Mouse (Mus musculus): ENCODE results near the gene Kcnma1. TPM values are rescaled to one million over a fixed set of nuclear protein-coding genes. Genes with fewer than 3 reads are reported as not detected.

Kcnma1 gene
- polyA plus RNA-seq, 1 experiment from 2014 or later = 7.8 TPM

DNA sequence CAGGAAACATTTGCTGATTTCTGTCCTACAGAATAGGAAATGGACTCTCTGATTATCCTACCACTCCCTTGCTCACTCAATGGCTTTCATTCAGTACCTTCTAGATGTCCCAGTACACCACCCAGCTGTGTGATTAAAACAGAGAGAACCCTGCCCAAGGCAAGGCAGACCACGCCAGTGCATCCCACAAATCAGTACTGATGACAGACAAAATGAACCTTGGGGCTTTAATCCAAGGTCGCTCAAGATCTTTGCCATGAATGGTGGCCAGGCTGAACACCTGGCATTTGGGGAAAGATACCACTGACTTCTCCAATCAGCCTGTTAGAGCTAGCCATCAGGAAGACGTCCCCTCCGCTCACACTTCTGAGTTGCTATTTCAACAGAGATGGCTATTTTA lies 440.2 kb downstream of the Kcnma1 start:
- H3K4me3 ChIP-seq = no peak overlapping the region
- ATAC-seq (ENCODE audit: insufficient number of reproducible peaks, low FRiP score, low TSS enrichment, low read depth) = no peak
- no peaks in the 10 kb centered on the region for H3K4me1 ChIP-seq
- WGBS = 66% methylated on average over 4 of the region's 4 CpGs
- no peak overlapping the region for H3K27ac ChIP-seq
- no peak overlapping the region for H3K9ac ChIP-seq
- H3K36me3 ChIP-seq = no peaks in the 10 kb centered on the region
- no peaks in the 10 kb centered on the region for H3K9me3 ChIP-seq
- H3K4me2 ChIP-seq = no peak overlapping the region
- H3K27me3 ChIP-seq = no peaks in the 10 kb centered on the region; the same call in 1 of the 2 replicates

DNA sequence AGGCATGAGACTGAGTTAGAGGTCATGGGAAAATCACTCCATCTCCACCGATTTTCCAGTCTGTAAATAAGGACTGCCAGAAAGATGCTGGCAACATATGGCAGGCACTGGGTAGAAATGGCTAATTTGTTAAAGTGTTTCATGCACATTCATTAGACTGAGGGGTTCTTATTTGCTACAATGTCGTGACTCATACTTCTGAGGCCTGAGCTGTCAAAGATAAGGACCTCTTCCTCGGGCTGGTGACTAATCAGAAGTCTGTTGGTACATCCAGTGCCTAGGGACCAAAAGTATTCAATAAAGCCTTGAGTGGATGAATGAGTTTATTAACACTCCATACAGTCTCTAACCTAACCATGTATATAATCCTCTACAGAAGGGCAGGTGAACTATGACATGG lies 440.9 kb downstream of the Kcnma1 start:
- no peak for ATAC-seq (ENCODE audit: insufficient number of reproducible peaks, low FRiP score, low TSS enrichment, low read depth)
- Histone ChIP-seq H3K4me2 (no peak overlapping the region), H3K4me1 (no peaks in the 10 kb centered on the region), H3K36me3 (no peaks in the 10 kb centered on the region), H3K9ac (no peak overlapping the region), H3K9me3 (no peaks in the 10 kb centered on the region), H3K4me3 (no peak overlapping the region), H3K27me3 (no peaks in the 10 kb centered on the region; the same call in 1 of the 2 replicates), H3K27ac (no peak overlapping the region)
- WGBS = 57% methylated on average over 3 of the region's 3 CpGs

DNA sequence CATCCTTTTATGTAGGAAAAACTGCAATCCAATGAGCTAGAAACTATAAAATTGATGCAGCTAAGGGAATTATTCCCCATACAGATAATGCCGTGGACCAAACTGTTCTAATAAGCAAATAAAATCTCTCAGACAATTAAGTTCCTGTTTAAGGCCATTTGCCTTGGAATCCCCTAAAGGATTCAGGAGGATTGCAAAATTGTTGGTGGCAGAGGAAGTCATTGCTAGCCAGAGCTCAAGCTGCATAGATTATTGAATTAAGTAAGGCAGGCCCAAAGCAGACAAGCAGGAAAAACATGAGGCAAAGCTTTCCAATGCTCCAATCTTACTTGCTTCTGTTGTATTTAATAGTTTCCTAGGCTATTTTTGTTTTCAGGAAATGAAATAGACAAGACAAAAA lies 441.5 kb downstream of the Kcnma1 start:
- Histone ChIP-seq H3K27ac (no peak overlapping the region), H3K4me3 (no peak overlapping the region), H3K4me1 (no peaks in the 10 kb centered on the region), H3K27me3 (no peaks in the 10 kb centered on the region; the same call in 1 of the 2 replicates), H3K36me3 (no peaks in the 10 kb centered on the region), H3K4me2 (no peak overlapping the region), H3K9ac (no peak overlapping the region), H3K9me3 (no peaks in the 10 kb centered on the region)
- 33% methylated on average over 1 of the region's 1 CpGs for WGBS
- ATAC-seq (ENCODE audit: insufficient number of reproducible peaks, low FRiP score, low TSS enrichment, low read depth) = no peak

DNA sequence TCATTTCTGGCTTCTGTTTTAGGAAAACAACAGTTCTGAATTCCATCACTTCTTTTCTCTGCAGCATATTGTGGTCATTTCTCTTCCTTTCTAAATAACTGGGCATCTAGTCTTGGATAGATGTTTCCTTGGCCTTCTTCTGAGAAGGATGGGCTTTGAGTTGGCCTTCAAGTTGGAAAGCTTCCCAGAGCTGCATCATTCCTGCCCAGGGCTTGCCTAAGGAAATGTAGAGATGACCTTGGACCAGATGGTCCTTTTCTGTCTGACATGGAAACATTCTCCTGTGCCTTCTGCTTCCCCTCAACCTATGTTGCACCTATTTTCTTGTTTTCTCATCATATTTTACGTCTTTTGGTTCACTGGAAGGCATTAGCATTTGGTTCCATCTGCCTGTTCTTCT lies 444.0 kb downstream of the Kcnma1 start:
- 75% methylated on average over 1 of the region's 1 CpGs for WGBS
- no peaks in the 10 kb centered on the region for H3K9me3 ChIP-seq
- no peak overlapping the region for H3K4me2 ChIP-seq
- no peak overlapping the region for H3K27ac ChIP-seq
- no peaks in the 10 kb centered on the region; the same call in 1 of the 2 replicates for H3K27me3 ChIP-seq
- no peak for ATAC-seq (ENCODE audit: insufficient number of reproducible peaks, low FRiP score, low TSS enrichment, low read depth)
- H3K36me3 ChIP-seq = no peaks in the 10 kb centered on the region
- H3K9ac ChIP-seq = no peak overlapping the region
- H3K4me3 ChIP-seq = no peak overlapping the region
- H3K4me1 ChIP-seq = no peaks in the 10 kb centered on the region; the same call in 1 of the 2 replicates

DNA sequence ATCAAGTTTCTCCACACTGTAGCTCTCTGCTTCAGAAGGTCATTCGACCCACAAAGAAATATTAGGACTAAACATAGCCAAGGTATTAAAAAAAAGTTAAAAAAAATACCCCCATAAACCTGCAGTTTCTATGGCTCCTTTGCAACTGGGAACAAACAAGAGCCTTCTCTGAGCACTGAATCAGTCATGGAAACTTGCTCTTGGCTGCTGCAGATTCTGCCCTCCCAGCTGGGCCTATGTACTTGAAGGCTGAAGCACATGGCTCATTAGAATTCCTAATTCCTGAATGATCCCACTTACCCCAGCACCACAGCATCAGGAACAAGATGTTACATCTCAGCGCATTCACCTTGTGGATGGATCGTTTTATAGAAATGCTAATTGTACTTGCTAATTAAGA lies 448.4 kb downstream of the Kcnma1 start:
- H3K27me3 ChIP-seq = no peaks in the 10 kb centered on the region
- no peaks in the 10 kb centered on the region for H3K9me3 ChIP-seq
- H3K4me1 ChIP-seq = no peaks in the 10 kb centered on the region; the same call in 1 of the 2 replicates
- H3K9ac ChIP-seq = no peak overlapping the region
- no peak overlapping the region for H3K4me3 ChIP-seq
- WGBS = 63% methylated on average over 3 of the region's 3 CpGs
- H3K27ac ChIP-seq = no peak overlapping the region
- no peak overlapping the region for H3K4me2 ChIP-seq
- H3K36me3 ChIP-seq = no peaks in the 10 kb centered on the region
- 0 out of 2 replicates have a peak, but pooled peaks have one; percentile 4 for ATAC-seq (ENCODE audit: insufficient number of reproducible peaks, low FRiP score, low TSS enrichment, low read depth)

DNA sequence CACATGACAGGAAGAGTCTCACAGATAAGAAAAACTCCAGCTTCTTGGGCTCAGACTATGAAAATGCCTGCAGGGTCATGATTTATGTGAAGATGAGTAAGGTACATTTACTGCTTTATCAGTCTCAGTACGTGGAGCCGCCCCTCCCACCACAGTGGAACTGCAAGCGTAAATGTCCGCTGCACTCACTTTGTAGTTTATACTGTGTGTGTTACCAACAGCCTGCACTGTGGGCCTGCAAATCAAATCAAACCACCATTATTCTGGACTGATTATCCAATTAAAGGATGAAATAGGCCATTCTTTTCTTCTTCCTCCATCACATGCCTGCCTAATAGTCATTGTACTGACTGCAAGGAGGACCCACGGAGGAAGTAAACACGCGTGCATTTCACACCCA lies 449.8 kb downstream of the Kcnma1 start:
- Histone ChIP-seq H3K36me3 (no peaks in the 10 kb centered on the region), H3K9me3 (no peaks in the 10 kb centered on the region), H3K27ac (no peak overlapping the region), H3K9ac (no peak overlapping the region), H3K4me1 (no peaks in the 10 kb centered on the region; the same call in 1 of the 2 replicates), H3K4me2 (no peak overlapping the region), H3K27me3 (no peaks in the 10 kb centered on the region), H3K4me3 (no peak overlapping the region)
- no peak for ATAC-seq (ENCODE audit: insufficient number of reproducible peaks, low FRiP score, low TSS enrichment, low read depth)
- WGBS = 70% methylated on average over 7 of the region's 7 CpGs

DNA sequence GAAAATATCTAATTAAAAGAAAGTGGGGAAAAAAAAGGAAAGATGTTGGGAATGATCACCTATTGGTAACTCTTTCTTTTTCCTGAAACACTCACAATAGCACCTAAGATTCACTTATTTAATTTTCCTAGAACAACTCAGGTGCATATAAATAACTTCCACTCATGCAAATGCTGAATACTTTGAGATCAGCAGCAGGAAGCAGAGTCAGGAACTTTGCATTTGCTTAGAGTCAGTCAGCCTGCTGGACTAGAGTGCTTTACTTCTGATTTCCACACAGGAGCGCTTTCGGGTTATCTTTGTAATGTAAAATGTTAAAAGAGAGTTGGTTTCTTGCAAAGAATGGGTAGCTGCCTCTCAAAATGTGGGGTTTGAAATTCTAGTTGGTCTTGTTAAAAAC lies 451.1 kb downstream of the Kcnma1 start:
- H3K9ac ChIP-seq = no peak overlapping the region
- WGBS = 76% methylated on average over 2 of the region's 2 CpGs

DNA sequence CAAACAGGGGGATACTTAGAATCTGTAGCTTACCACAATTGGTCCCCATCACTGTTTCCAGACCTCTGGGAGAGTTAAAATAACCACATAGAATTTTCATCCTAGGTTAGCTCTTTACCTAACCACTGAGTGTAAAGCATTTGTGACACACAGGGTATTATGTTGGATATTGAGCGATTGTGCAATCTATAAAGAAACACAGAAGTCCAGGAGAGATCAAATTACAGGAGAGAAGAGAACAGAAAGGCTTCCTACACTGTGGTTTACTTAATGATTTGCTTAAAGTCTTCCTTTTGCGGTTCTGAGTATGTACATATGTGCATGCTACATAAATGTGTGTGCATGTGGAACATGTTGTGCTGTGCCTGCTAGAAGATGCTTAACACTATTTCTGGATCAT lies 458.6 kb downstream of the Kcnma1 start:
- no peaks in the 10 kb centered on the region for H3K9me3 ChIP-seq
- no peak overlapping the region for H3K27ac ChIP-seq
- no peaks in the 10 kb centered on the region for H3K27me3 ChIP-seq
- no peaks in the 10 kb centered on the region for H3K36me3 ChIP-seq
- H3K4me2 ChIP-seq = no peak overlapping the region
- H3K4me3 ChIP-seq = no peak overlapping the region
- H3K9ac ChIP-seq = no peak overlapping the region
- H3K4me1 ChIP-seq = no peaks in the 10 kb centered on the region
- ATAC-seq (ENCODE audit: insufficient number of reproducible peaks, low FRiP score, low TSS enrichment, low read depth) = no peak
- 60% methylated on average over 2 of the region's 2 CpGs for WGBS

More for the DNA sequence above, 451.1 kb downstream of the Kcnma1 start:
- H3K9me3 ChIP-seq = no peaks in the 10 kb centered on the region
- H3K27me3 ChIP-seq = no peaks in the 10 kb centered on the region
- H3K36me3 ChIP-seq = no peaks in the 10 kb centered on the region
- no peak overlapping the region for H3K4me3 ChIP-seq
- no peak overlapping the region for H3K4me2 ChIP-seq
- no peaks in the 10 kb centered on the region; the same call in 1 of the 2 replicates for H3K4me1 ChIP-seq
- H3K27ac ChIP-seq = no peak overlapping the region
- no peak for ATAC-seq (ENCODE audit: insufficient number of reproducible peaks, low FRiP score, low TSS enrichment, low read depth)

DNA sequence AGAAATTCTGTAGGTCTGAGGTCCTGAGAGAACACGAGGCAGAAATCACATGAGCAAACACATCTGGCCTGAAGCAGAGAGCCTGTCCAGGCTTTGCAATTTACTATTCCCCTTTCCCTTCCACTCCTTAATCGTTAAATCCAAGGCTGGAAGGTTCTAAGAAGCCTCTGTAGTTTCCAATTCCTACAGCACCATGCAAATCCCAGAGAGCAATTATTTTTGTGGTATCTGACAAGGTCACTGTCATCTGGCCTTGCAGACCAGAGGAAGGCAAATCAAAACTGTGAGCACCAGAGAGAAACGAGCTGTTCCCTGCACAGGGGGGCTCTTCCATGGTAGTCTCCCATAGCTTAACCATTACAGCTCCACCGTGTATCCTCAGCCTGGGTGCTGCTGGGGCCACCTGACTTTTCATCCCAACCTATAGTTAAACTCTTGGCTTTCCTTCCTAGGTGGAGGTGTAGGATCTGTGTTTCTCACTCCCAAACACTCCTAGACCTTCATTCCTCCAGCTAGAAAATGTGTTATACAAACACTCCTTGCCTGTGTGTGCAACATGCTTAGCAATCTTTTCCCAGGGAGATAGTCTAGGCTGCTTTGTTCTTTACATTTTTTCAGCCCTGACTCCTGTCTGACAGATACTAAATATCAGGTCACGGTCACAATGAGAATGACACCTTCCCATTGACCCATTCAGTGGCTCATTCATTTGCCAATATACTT lies 461.9 kb downstream of the Kcnma1 start:
- no peak overlapping the region for H3K4me3 ChIP-seq
- no peak overlapping the region for H3K4me2 ChIP-seq
- no peaks in the 10 kb centered on the region for H3K27me3 ChIP-seq
- no peaks in the 10 kb centered on the region for H3K36me3 ChIP-seq
- H3K9me3 ChIP-seq = no peaks in the 10 kb centered on the region
- ATAC-seq (ENCODE audit: insufficient number of reproducible peaks, low FRiP score, low TSS enrichment, low read depth) = no peak
- H3K9ac ChIP-seq = no peak overlapping the region
- H3K27ac ChIP-seq = no peak overlapping the region
- 35% methylated on average over 5 of the region's 5 CpGs for WGBS
- H3K4me1 ChIP-seq = peaks cover 1% of the 10 kb centered on the region

DNA sequence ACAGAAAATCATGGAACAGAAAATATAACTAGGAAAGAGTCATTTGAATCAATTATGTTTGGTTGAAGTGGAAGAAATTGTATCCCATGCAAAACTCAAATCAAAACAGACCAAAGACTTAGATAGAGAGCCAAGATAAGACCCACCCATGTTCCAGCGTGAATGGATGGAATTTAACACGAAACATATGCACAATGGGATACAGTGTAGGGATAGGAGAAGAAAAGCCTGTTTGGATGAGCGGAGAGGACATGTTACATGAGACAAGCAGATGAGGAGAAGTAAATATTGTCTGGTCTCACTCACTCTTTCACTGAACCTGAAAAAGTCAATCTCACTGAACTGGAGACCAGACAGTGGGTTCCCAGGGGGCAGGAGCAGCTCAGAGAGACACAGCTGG lies 463.8 kb downstream of the Kcnma1 start:
- Histone ChIP-seq H3K36me3 (no peaks in the 10 kb centered on the region), H3K4me2 (no peak overlapping the region), H3K27me3 (no peaks in the 10 kb centered on the region), H3K4me1 (peaks cover 8% of the 10 kb centered on the region), H3K4me3 (no peak overlapping the region), H3K9me3 (no peaks in the 10 kb centered on the region), H3K9ac (no peak overlapping the region), H3K27ac (no peak overlapping the region)
- 62% methylated on average over 3 of the region's 3 CpGs for WGBS
- ATAC-seq (ENCODE audit: insufficient number of reproducible peaks, low FRiP score, low TSS enrichment, low read depth) = no peak

DNA sequence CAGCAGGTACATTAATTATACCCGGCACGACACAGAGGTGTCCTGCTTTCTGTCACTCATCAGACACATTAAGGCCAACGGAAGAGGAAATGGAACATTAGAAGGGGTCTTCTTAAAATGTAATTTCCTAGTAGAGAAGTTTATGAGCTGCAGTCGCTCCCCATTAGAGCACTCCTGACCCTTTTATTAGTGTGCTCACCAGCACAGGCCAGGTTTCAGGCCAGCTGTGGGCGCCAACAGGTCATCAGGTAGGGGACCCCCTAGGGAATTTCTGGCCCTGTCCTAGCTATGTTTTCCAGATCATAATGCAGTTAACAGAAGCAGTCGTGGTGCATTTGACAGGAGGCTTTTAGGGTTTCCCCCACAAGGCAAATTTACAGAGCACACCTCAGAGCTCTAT lies 472.2 kb downstream of the Kcnma1 start:
- Histone ChIP-seq H3K27ac (no peak overlapping the region), H3K4me1 (peaks cover 4% of the 10 kb centered on the region), H3K4me3 (no peak overlapping the region), H3K4me2 (no peak overlapping the region), H3K9ac (no peak overlapping the region), H3K27me3 (no peaks in the 10 kb centered on the region), H3K36me3 (no peaks in the 10 kb centered on the region), H3K9me3 (0 out of 2 replicates have a peak, but pooled peaks cover 3% of the 10 kb centered on the region)
- ATAC-seq (ENCODE audit: insufficient number of reproducible peaks, low FRiP score, low TSS enrichment, low read depth) = no peak
- WGBS = 29% methylated on average over 6 of the region's 6 CpGs

DNA sequence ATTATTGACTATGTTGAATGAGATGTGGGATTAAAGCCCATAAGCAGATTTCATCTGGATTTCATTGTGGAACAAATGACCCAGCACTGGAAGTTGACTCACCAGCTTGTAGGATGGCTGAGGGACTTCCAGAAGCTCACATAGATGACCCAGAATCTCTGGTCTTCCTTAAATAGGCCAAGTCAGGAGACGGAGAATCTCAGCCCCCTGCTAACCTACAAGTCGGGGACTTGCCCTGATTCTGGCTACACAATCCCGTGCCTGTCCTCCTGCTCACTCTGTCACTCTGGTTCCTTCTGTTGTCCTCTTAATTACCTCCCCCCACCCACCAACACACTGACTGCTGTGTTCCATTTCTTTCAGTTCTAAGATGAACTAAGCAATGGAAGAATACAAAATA lies 474.7 kb downstream of the Kcnma1 start:
- Histone ChIP-seq H3K36me3 (no peaks in the 10 kb centered on the region), H3K4me3 (no peak overlapping the region), H3K9me3 (0 out of 2 replicates have a peak, but pooled peaks cover 3% of the 10 kb centered on the region), H3K4me1 (no peaks in the 10 kb centered on the region), H3K4me2 (no peak overlapping the region), H3K9ac (no peak overlapping the region), H3K27me3 (no peaks in the 10 kb centered on the region), H3K27ac (no peak overlapping the region)
- ATAC-seq (ENCODE audit: insufficient number of reproducible peaks, low FRiP score, low TSS enrichment, low read depth) = no peak
- WGBS = 88% methylated on average over 3 of the region's 3 CpGs
